Mouse (Mus musculus) CH12.LX (cell line): ENCODE results near the gene Gba2. TPM values are rescaled to one million over a fixed set of nuclear protein-coding genes. Genes with fewer than 3 reads are reported as not detected.

Experiments used
- DNase-seq: peaks from one replicate; pipeline ENCODE4 v3.0.0-alpha.2; 2013; ENCODE audit errors: extremely low read depth
- H3K27ac ChIP-seq: 2 replicates; pipeline ENCODE4 v1.5.1; 2012; ENCODE audit warnings: low read depth, mild to moderate bottlenecking, control low read depth, moderate library complexity; ENCODE audit not compliant: insufficient read depth
- H3K27me3 ChIP-seq: replicated peaks from 2 replicates; pipeline ENCODE3; 2012; ENCODE audit warnings: inconsistent platforms
- H3K36me3 ChIP-seq, 2 experiments: replicated peaks in 1 of 2; 2 replicates each; pipeline versions ENCODE3 to v1.6.1; 2012; ENCODE audit warnings: inconsistent platforms in 1 of 2, low read length in 1 of 2, mild to moderate bottlenecking in 1 of 2, mixed read lengths in 1 of 2, moderate library complexity in 1 of 2; ENCODE audit not compliant: control insufficient read depth in 1 of 2, insufficient read depth in 1 of 2
- H3K4me1 ChIP-seq, 2 experiments: 2 replicates each; pipeline ENCODE4 v1.6.1; 2012; ENCODE audit warnings: inconsistent platforms in 1 of 2, moderate library complexity in 1 of 2; ENCODE audit not compliant: insufficient read depth in 2 of 2, control insufficient read depth in 1 of 2
- H3K4me2 ChIP-seq: 2 replicates; pipeline ENCODE4 v1.6.1; 2012; ENCODE audit warnings: low read depth, mild to moderate bottlenecking, control low read depth; ENCODE audit not compliant: poor library complexity, insufficient read depth, severe bottlenecking
- H3K4me3 ChIP-seq, 3 experiments: fragments of 150-350 bp in 1 of 3; sonication (generic) in 1 of 3; replicated peaks in 1 of 3; 2 replicates each; pipeline versions ENCODE3 to v1.5.1; 2011 to 2012; ENCODE audit warnings: low read depth in 2 of 3, low read length in 2 of 3, mild to moderate bottlenecking in 2 of 3, moderate library complexity in 2 of 3, control low read depth in 1 of 3, improper control_type of control experiment in 1 of 3, inconsistent platforms in 1 of 3, mixed read lengths in 1 of 3; ENCODE audit not compliant: poor library complexity in 1 of 3
- H3K79me2 ChIP-seq: replicated peaks from 2 replicates; pipeline ENCODE4 v1.6.1; 2012; ENCODE audit warnings: mild to moderate bottlenecking, moderate library complexity; ENCODE audit not compliant: control insufficient read depth, poor library complexity, insufficient read depth, severe bottlenecking; ENCODE audit errors: extremely low read depth
- H3K9ac ChIP-seq: 2 replicates; pipeline ENCODE4 v1.6.1; 2012; ENCODE audit warnings: low read depth, mild to moderate bottlenecking, control low read depth, moderate library complexity; ENCODE audit not compliant: insufficient read depth
- H3K9me3 ChIP-seq: replicated peaks from 2 replicates; pipeline ENCODE3; 2012; ENCODE audit warnings: low read length, inconsistent platforms, mixed read lengths
- BHLHE40 ChIP-seq: IDR thresholded peaks from 2 replicates; pipeline ENCODE4 v1.6.1; 2011; ENCODE audit warnings: mild to moderate bottlenecking, low read depth, low read length, improper control_type of control experiment
- CHD2 ChIP-seq: IDR thresholded peaks from 2 replicates; pipeline ENCODE4 v1.6.1; 2011; ENCODE audit warnings: low read length, improper control_type of control experiment
- IRF4 ChIP-seq: IDR thresholded peaks from 2 replicates; pipeline ENCODE4 v1.6.1; 2014; ENCODE audit warnings: low read depth, mild to moderate bottlenecking, inconsistent platforms, low read length, improper control_type of control experiment
- JUN ChIP-seq: IDR thresholded peaks from 2 replicates; pipeline ENCODE4 v1.6.1; 2011; ENCODE audit warnings: low read depth, mild to moderate bottlenecking, low read length, improper control_type of control experiment, moderate library complexity; ENCODE audit not compliant: insufficient read depth
- MAZ ChIP-seq: IDR thresholded peaks from 2 replicates; pipeline ENCODE4 v1.6.1; 2012; ENCODE audit warnings: low read depth, mild to moderate bottlenecking, inconsistent platforms, low read length, improper control_type of control experiment, moderate library complexity
- MXI1 ChIP-seq: IDR thresholded peaks from 2 replicates; pipeline ENCODE4 v1.6.1; 2011; ENCODE audit warnings: mild to moderate bottlenecking, low read depth, low read length, improper control_type of control experiment
- MYC ChIP-seq: IDR thresholded peaks from 2 replicates; pipeline ENCODE4 v1.6.1; 2011; ENCODE audit warnings: low read depth, mild to moderate bottlenecking, improper control_type of control experiment, low read length
- NELFE ChIP-seq: IDR thresholded peaks from 2 replicates; pipeline ENCODE4 v1.6.1; 2011; ENCODE audit warnings: low read depth, low read length, improper control_type of control experiment
- POLR2A ChIP-seq: IDR thresholded peaks from 2 replicates; pipeline ENCODE4 v1.6.1; 2011; ENCODE audit warnings: low read depth, mild to moderate bottlenecking, improper control_type of control experiment, low read length
- POLR2AphosphoS2 ChIP-seq: IDR thresholded peaks from 2 replicates; pipeline ENCODE4 v1.6.1; 2011; ENCODE audit warnings: low read depth, low read length, improper control_type of control experiment
- SMC3 ChIP-seq: IDR thresholded peaks from 2 replicates; pipeline ENCODE4 v1.6.1; 2011; ENCODE audit warnings: low read depth, low read length, improper control_type of control experiment
- TCF12 ChIP-seq: IDR thresholded peaks from 2 replicates; pipeline ENCODE4 v1.6.1; 2014; ENCODE audit warnings: low read depth, mild to moderate bottlenecking, inconsistent platforms, low read length, improper control_type of control experiment
- USF2 ChIP-seq: conservative IDR thresholded peaks from 2 replicates; pipeline ENCODE4 v1.6.1; 2011; ENCODE audit warnings: low read depth, low read length, improper control_type of control experiment
- ZC3H11A ChIP-seq: IDR thresholded peaks from 2 replicates; pipeline ENCODE4 v1.6.1; 2012; ENCODE audit warnings: low read depth, mild to moderate bottlenecking, inconsistent platforms, low read length, improper control_type of control experiment
- ZNF384 ChIP-seq: IDR thresholded peaks from 2 replicates; pipeline ENCODE4 v1.6.1; 2012; ENCODE audit warnings: low read depth, low read length, improper control_type of control experiment, inconsistent platforms
- dilution Hi-C: fragments of 300-500 bp; cut with MboI; formaldehyde crosslinking; loops from 2 replicates; pipeline ENCODE4 v1.14.3; 2020; ENCODE audit warnings: low sequenced_read_pairs; ENCODE audit not compliant: extremely low pct_unique_long_range_greater_than_20kb, extremely low pct_ligation_motif_present
- in situ Hi-C: fragments of 300-500 bp; cut with MboI; formaldehyde crosslinking; loops from 3 replicates; pipeline ENCODE4 v1.14.3; 2019; ENCODE audit warnings: low sequenced_read_pairs, low pct_ligation_motif_present, low pct_unique_long_range_greater_than_20kb, mixed read lengths
- polyA plus RNA-seq: library from polyadenylated mRNA; unstranded; fragments of >175 nt; gene quantifications from 2 replicates; pipeline ENCODE4 v1.2.1, GENCODE M21; 2012; ENCODE audit warnings: low read depth; ENCODE audit not compliant: insufficient read length
- total RNA-seq, 2 experiments: library from RNA; depleted of rRNA; stranded (reverse); fragments of 300-350 nt in 1 of 2; fragments of >200 nt in 1 of 2; gene quantifications; 2 replicates each; pipeline ENCODE4 v1.2.3; 2012 to 2014

Gene Gba2
- total and polyA plus RNA-seq, 3 experiments, result 3.2 to 11.2 (median 4.1) TPM

DNA sequence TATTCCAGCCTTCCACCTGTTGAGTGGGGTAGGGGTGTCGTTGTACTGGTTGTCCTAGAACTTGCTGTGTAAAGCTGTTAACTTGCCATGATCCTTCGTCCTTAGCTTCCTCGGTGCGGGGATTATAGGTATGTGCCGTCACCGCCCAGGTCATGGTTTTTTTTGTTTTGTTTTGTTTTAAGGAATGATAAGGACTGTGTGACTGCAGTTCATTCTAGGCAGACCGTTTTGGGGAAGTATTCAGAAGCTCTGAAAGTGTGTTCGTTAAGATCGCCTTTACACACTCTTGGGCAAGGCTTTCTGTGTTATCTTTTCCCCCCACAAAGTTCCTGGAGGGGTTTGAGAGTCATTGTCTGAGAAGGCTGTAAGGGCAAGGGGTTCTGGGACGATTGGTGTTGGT lies 33.9 kb upstream of the Gba2 start:
- no peak overlapping the region for H3K27ac ChIP-seq
- H3K9me3 ChIP-seq, result no peaks in the 10 kb centered on the region
- no peak for TF ChIP-seq MAZ
- TF ChIP-seq CHD2, result no peak
- TF ChIP-seq MYC, result no peak
- no peak for TF ChIP-seq JUN
- TF ChIP-seq TCF12, result no peak
- TF ChIP-seq IRF4, result no peak
- no peak for TF ChIP-seq ZNF384
- TF ChIP-seq BHLHE40, result no peak
- no peak for TF ChIP-seq SMC3
- TF ChIP-seq MXI1, result no peak
- no peak for TF ChIP-seq ZC3H11A
- TF ChIP-seq POLR2AphosphoS2, result no peak
- TF ChIP-seq NELFE, result no peak
- dilution Hi-C loops, result no loop called here
- no peaks in the 10 kb centered on the region for H3K36me3 ChIP-seq
- H3K9ac ChIP-seq, result no peak overlapping the region
- no peak for DNase-seq
- in situ Hi-C loops, result no loop called here
- no peak overlapping the region for H3K4me3 ChIP-seq
- peaks cover 30% of the 10 kb centered on the region for H3K27me3 ChIP-seq
- no peak overlapping the region for H3K4me2 ChIP-seq
- no peaks in the 10 kb centered on the region for H3K79me2 ChIP-seq
- no peaks in the 10 kb centered on the region for H3K4me1 ChIP-seq

- Histone ChIP-seq H3K79me2 (no peaks in the 10 kb centered on the region), H3K9me3 (no peaks in the 10 kb centered on the region), H3K27me3 (peaks cover 37% of the 10 kb centered on the region), H3K4me1 (no peaks in the 10 kb centered on the region), H3K9ac (no peak overlapping the region), H3K4me3 (no peak overlapping the region), H3K36me3 (no peaks in the 10 kb centered on the region), H3K4me2 (no peak overlapping the region), H3K27ac (no peak overlapping the region)
- dilution Hi-C loops, result no loop called here
- TF ChIP-seq ZC3H11A (no peak), JUN (no peak), USF2 (no peak), POLR2A (no peak)
- in situ Hi-C loops, result no loop called here
- no peak for DNase-seq
These were observed 26.3 kb upstream of the Gba2 start for GRCm38 (mm10) chr4:43604751-43605685.
